Mouse (Mus musculus) ES-E14 (cell line): Measurements from ENCODE around the gene Adgrf3.

Source experiments
- CHD2 ChIP-seq: IDR thresholded peaks from 2 replicates; pipeline ENCODE4 v1.6.1; 2014; ENCODE audit warnings: mild to moderate bottlenecking, low read depth, low read length, inconsistent platforms
- MAFK ChIP-seq: IDR thresholded peaks from 2 replicates; pipeline ENCODE4 v1.6.1; 2014; ENCODE audit warnings: mild to moderate bottlenecking, low read depth, low read length, inconsistent platforms; ENCODE audit not compliant: insufficient read depth

GRCm38 (mm10) chr5:30204441-30204840 is 1.1 kb downstream of the Adgrf3 start:
- no peak for TF ChIP-seq CHD2
- no peak for TF ChIP-seq MAFK
